Mouse (Mus musculus) frontal cortex, postnatal 36 days (tissue): ENCODE measurements around the gene Fmo1.
A peak's percentile ranks its signal among the peaks of the same experiment; 100 is the strongest.

Experiments used
- DNase-seq, 2 experiments: peaks; one replicate each; pipeline ENCODE4 v3.0.0; 2022; ENCODE audit warnings: low spot score in 2 of 2

Gene Fmo1

DNA sequence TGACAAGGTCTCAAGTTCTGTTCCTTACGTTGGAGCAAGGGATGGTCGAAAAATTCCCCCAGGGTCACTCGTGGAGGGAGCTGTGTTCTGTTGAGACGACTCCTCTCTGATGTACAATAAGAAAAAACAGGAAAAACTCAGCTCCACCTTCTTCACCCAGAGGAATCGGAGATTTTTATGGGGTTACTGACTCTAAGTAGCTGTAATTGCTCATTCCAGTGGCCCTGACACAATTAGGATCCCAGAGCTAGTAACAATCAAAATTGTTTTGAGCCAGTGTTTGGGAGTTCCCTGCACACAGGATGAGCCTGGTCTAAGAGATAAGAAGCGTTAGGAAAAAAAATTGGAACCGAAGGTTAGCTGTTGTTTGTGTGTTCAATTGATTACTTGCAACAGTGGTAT lies at the start of gene Fmo1:
TSS of gene Fmo1 (minus strand) at position 331 of the 402 bp plus-strand sequence.
- DNase-seq = no peak

DNA sequence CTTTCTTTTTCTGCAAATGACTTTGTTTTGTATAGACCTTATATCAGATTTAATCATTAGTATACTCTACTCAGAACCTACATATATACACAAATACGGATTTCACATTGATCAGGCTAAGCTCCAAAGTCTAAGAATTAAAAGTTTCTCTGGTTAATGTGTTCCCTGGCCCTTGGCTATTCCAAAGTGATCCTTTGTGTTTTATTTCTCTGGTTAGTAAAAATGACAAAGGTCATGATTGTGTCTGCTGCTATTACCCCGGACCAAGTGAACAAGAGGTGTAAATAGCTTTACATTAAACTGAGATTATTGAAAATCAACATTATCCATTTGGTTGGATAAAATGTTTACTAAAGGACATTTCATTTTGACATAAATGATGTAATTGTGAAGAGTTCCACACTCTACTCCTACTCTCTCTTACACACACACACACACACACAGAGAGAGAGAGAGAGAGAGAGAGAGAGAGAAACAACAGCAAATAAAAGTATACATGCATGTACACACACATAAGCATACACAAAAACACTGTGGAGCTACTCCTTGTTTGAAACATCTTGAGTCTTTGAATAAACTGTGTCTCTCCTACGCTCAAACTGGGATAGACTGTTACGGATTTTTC lies 48.6 kb upstream of the Fmo1 start:
- no peak for DNase-seq

DNA sequence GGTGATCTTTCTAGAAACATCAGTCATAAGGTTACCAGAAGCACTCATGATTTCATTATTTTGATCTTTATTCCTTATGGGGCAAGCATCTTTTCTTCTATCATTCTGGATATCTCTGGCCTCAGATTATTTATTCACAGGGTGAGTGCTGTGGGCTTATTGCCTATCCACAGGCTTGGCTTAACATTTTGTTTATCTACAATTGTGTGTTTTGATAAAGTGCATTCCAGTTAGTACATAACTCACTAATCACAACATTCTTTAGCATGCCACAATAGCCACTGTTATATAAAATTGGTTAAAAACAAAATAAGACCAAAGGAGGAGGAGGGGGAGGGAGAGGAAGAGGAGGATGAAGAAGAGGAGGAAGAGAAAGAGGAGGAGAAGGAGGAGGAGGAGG lies 45.7 kb upstream of the Fmo1 start:
- DNase-seq = no peak

DNA sequence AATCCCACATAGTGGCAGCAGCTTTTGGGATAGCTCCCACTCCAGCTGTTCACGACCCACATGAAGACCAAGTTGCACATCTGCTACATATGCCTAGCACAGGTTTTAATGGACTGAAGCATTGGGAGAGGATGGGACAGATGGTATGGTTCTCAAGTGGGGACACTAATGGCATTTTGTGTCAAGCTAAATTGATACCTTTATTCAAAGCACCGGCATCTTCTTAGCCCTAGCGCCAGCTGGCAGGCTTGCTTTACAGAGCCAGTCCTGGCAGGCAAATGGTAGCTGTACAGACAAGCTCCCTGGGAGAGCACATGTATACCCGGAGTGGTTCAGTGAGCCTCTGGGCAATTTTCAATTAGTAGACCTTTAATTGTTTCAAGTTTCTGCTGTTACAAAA lies 35.5 kb upstream of the Fmo1 start:
- no peak for DNase-seq

DNA sequence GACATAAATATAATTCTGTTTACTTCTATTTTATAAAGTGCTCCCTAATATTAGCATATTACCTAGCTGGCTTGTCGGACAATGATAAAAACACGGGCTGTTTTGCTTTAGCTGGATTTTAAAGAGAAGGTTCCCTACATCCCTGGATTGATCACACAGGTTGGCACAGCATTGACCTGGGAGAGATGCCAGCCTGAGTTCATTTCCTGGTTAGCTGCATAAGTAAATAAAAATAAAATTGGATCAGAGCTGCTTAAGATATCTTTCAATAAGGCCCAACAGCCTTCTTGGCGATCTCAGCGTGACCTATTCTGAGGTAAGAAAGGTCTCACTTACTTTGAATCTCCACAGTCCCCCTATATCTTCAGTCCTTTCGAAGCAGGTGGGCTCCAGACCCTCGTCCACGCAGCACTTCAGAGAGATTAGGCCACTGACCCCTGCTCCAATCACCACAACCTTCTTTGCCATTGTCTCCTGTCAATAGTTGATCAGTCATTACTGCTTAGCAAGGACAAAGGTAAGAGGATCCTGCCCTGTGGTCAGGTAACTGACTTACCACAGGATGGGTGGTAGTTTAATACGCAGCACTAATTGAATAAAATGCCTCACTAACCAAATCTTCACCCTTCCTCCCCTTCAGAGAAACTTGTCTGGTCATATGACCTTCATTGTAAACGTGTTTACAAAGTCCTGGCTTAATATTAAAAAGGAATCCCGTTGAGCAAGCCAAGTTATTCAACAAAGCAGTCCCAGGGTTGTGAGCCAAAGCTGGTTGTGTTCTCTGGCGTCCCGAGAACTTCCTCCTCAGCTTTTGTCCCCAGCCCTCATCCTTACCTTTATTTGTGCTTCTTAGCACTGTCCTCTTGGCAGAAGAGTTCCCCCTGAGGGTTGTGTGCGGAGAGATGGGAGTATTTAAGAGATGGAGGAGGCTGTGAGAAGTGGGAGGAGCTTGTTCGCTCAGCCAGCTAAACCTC lies 31.7 kb upstream of the Fmo1 start, which contains the start of gene Fmo2:
TSS of gene Fmo2 (minus strand) at position 889 of the 974 bp plus-strand sequence.
- DNase-seq = no peak

DNA sequence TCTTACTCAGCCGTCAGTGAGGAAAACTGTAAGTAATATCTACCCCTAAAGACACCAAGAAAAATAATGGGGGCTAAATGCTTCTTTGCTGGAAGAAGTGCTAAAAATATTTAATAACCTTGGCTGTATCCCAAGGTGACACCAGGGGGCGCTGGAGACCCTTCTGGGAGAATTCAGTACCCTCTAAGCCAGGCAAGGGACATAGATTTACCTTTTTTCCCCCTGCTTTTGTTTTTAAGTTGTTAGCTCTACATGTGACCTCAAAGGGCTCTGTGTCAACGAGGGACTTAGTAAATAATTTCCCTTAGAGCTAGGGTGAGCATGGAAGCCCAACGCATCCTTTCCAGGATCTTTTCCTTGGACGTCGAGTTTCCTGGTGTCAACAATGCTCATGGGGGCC lies 29.5 kb upstream of the Fmo1 start:
- DNase-seq = peak; percentile 66 to 76

DNA sequence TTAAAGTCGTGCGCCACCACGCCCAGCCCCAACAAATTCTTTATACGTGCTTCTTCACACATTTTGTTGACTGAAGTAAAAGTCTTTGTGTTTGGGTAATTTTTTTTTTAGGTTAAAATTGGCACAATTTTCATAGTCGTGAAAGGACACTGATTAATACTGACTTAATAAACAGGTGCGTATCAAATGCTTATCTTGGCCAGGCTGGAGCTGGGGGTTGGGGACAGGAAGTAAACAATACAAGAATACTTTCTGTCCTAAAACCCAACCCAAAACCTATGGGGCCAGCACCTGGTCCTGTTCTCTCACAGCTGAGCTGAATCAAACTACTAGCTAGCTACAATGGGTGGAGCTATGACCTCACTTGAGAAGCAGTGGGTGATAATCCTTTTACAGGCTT lies 26.6 kb upstream of the Fmo1 start:
- DNase-seq = no peak

DNA sequence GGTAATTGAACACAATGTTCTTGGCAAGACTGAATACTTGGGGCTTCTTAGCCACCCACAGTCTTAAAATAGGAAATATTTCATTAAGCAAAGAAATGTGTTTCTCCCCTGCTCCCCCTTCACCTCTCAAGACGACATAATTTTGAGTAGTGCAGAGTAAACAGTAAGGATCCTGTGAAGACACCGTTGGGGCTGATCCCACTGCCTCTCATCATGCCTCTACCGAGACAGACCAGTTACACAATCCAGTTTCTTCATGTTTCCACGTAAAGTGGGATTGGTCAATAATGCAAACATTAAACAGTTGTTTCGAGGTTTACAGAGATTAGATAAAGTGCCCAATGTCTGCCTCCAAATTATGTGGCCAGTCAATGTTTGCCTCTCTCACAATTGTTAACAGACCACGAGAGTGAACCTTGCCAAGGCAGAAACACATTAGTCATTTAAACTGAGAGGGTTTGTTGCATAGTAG lies 25.6 kb upstream of the Fmo1 start:
- DNase-seq = no peak

DNA sequence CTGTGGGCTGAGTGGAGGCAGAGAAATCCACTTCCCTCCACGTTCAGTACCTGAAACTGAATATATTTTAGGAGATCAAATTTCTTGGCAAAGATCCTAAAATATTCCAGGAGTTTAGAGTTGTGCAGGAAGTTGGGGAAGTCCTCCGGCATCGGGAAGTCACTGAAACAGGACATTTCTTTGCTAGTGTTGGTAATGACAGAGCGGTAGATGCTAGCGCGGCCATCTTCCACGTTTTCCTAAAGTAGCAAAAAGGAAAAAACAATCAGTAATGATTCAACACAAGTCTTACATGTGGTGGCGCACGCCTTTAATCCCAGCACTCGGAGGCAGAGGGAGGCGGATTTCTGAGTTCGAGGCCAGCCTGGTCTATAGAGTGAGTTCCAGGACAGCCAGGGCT lies 22.2 kb upstream of the Fmo1 start:
- no peak for DNase-seq

DNA sequence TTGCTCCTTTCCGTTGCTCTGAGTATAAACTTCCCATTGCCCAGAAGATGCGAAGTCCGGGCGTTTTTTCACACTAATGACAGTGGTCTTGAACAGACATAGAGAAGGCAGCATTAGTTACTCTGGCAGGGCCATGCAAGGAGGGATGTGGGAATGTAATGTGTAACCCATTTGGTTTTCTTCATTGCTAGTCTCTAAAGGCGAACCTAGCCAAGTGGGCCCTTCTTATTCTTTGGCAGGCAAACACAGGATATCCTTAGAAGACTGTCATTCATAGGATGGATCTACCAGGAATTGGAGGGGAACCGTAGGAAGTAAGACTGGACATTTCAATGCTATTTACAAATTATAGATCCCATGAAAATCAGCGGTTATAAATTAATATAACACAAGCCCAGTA lies 21.2 kb upstream of the Fmo1 start:
- no peak for DNase-seq

DNA sequence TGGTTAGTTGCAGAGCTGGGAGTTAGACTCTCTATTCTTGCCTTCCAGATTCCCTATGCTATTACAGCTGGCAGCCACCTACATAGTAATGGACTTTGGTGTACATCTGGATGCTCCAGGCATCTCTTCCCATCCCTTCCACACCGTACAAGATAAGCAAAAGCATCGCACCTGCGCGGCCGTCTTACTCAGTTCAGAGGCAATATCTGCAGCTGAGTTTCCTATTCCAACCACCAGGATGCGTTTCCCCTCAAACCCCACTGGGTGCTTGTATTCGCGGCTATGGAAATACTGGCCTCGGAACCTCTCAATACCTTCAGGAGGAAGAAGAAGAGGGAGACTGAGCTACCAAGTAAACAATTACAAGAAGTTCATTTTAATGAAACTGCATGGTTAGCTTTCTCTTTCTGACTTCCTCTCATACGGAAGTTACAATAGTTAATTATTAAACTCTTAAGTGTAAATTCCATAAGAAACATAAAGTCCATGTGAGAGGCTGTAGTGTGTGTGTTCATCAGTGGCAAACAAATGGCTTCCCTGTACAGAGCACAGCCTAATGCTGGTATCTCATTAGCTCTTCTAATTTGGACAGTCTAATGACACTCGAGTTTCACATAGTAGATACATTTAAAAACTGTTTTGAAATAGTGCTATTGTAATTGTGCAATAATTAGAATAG lies 19.9 kb upstream of the Fmo1 start:
- no peak for DNase-seq

DNA sequence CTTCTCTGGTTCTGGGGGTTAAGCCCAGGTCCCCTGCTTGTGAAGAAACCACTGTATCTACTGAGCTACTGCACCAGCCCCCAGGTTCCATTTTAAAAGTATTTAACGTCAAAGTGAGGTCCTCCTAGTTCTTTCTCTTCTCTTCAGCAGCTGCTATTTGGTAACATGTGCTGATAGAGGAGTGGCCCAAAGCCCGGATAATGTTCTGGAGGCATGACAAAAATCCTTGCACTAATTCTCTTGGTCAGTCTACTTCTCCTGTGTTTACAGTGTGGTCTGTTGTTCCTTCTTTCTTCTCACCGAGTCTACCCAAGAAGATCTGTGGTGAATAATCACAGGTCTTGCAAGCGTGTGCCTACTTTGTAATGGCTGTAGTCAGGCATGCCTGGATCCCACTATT lies 16.3 kb upstream of the Fmo1 start:
- DNase-seq = no peak

DNA sequence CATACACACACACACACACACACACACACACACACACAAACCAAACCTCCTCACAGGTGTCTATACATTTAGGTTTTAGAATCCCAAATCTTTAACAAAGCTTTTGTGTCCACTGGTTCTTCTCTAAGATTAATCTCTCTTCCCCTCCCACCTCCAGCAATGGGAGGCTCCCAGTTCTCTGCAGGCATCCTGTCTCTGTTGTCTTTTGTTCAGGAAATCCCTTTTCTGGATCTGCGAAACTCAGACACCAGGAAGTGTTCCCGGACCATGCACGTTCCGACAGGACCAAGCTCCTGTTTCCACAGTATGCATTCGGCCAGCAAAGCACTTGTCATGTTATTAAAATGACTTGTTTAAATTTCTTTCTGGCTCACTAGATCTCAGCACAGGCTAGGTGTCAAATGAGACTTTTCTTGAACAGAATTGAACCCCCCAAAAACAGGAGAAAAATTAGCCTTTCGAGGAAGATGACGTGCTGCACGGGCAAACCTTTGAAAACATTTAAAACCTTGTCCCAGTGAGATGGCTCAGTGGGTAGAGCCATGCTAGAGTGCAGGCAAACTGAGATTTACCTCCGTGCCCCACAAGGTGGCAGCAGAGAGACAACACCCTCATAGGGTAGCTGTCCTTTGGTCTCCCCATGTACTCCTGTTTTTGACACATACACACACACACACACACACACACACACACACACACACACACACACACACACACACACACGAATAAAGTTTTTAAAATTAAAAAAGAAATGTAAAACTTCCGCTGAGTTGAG lies 13.4 kb upstream of the Fmo1 start:
- peak; percentile 48 to 50 for DNase-seq

DNA sequence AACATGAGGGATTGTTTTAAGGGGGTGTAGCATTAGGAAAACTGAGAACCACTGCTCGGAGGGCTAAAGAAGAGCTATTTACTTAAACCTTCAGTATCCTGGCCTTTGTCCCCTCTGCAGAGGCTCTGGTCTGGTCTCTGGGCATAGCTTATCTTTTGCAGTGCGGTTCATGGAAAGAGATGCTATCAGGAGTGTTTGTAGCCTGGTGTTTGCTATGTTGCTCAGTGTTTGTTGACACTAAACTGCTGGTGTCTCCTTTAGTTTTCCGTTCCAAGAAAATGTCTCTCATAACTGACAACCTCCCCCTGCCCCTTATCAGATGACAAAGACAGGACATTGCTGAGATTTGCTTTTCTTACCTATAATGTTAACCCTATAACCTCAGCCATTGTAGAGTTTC lies 8.7 kb upstream of the Fmo1 start:
- DNase-seq = no peak

DNA sequence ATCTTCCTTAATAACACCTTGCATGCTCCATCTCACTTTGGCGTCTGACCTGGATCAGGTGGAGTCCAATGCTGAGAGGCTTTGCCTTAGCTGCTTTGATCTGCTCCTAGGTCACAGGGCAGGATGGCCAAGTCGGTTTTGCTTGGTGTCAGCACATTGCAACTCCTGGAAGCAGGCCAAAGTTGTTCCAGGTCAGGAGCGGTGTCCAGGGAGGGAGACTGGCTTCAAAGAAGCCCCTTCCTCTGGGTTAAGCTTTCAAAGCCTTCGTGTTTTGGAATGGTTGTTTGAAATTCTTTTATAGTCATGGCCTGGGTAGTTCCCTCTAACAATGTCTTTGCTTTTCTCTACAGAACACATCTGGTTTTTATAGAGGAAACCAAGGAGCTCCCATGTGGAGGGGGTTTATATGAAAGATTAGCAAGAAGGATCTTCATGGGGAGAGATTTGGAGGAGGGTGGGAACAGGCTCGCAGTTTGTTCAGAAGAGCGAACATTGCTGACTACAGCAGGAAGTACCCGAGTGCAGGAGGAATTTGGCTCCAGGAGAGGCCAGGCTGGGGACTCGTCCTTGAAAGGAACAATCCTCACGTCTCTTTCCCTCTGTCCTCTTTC lies 5.4 kb upstream of the Fmo1 start:
- no peak for DNase-seq

DNA sequence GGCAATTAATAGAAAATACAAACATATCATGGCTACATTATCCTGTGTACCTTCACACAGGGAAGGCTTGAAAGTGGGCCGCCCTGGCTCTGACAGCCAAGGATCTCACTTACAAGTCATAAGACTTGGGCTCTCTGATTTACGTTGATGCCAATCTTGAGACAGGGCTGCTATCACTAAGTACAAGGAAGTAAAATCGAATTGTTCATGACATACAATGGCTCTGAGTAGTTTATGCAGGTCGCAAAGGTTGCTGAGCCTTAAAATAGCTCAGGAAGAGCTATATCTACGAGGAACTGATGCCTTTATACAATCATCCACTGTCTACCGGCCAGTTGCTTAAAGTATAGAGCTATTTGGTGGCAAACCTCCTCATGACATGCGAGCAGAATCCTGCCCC lies 4.6 kb upstream of the Fmo1 start:
- no peak for DNase-seq

DNA sequence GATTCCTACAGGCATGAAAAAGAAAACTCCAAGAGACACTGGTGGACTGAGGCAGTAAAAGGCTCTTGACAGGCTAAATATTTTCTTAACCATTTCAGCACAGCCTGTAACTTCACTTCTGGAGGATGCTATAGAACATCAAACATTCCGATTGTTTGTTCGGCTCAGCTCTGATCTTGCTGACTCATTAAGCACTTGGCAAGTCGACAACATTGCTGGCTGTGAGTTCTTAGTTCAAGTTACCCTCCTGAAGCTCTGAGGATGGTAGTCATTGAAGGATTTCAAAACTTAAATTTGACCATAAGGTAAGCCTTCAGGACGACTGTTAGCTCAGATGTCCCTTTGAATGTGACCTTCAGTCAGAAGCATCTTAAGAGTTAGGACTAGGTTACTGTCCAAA lies 986 bp upstream of the Fmo1 start:
- no peak for DNase-seq

DNA sequence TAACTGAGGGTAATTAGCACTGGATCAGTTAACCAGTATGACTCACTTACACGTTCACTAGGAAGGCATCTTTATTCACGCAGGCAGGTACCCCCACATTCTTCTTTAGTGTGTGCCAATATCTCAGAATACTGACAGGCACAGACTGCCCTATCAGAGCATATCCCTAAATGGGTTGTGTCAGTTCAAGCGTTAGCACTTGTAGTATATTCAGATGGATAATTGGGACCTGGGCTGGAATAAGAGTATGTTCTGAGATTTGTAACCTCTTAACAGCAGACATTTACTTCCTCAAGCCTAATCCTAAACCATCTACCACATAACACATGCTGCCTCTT lies 948 bp downstream of the Fmo1 start:
- DNase-seq = no peak

DNA sequence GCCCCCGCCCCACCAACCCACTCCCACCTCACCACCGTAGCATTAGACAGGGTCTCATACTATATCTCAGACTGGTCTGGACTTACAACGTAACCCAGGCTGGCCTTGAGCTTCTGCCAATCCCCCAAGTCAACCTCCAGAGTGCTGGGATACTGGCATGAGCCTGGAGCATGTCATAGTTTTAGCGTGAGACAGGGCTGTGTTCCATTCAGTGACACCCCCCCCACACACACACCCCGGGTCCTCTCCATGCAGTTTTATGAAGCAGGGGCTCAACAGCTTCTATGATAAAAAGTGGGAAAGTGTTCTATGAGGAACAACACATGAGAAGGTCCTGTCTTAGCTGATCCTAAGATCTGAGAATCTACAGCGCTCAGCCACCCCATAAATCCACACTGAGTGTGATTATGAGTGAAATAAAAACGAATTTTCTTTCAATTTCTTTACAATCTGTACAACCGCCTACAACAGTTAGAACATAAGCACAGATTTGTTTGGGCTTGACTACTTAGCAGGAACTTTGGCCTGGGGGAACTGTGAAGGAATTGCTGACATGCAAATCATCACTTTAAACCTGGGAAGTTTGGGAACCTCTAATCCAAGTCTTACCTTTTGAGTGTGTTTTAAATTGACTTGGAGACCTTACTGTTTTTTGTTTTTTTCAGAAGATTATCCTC lies 1.5 kb downstream of the Fmo1 start:
- DNase-seq = no peak

DNA sequence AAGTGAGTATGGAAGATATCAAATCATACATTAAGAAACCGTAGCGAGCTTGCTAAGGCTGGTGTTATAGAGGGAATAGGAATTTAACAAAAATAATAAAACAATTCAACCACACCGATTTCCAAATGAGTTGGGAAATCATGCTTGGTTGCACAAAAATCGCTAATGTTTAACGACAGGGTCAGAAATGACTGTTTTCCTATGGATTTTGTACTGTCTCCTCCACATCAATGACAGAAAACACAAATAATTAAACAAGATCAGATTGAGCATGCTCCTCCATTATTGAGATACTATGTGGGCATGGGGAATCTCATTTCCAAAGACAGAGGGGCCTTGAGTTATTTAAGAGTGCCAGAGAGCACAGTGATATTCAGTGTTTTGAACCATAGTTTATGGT lies 2.1 kb downstream of the Fmo1 start:
- no peak for DNase-seq

DNA sequence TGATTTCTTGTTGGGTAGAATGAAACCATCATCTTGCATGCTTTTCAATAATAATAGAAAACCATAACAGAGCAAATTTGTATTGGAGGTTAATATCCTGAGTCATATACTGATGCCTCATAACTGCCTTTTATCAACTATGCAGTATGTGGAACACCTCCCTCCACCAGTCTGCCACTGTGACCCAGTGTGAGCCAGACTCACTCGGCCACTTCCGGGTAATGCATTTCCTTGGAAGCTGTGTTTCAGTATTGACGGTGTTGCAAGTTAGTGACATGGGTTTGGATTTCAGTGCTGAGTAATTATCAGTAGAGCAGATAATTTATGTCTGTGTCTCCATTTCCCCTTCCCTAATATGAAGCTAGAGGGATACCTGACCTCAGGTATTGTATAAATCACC lies 2.8 kb downstream of the Fmo1 start:
- DNase-seq = no peak
